Mouse (Mus musculus): ENCODE results near the gene Rbm4b.

The Rbm4b gene

DNA sequence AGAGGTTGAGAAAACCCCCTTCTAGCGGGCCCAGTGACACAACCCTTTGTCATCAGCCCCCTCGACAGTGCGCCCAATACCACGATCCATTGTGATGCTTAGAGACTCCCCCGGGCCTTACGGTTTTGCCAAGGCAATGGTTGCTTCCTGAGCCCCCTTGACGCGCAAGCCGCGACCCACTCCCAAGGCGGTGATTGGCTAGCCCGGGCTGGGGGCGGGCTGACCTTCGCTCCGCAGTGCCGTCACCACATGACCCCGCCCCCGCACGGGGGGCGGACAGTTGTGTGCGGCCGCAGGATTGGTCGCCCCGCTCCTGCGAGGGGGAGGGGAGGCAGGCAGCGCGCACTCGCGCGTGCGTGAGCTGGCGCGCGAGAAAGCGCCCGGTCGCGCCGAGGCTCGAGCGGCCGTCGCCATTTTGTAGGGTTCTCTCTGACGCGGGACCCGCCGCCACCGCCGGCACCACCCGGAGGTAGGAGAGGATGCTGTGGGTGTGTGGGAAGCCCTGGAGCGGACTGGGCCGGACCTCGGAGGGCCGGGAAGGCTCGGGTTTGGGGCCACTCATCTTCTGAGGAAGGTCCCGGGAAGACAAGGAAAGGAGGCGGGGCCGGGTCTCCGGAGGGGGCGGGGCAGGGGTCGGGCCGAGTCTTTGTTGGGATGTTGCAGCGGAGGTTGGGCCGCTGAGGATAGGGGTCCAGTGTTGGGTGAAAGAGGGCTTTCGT is at the start of gene Rbm4b:
TSS of gene Rbm4b (plus strand) at position 305 of the 719 bp plus-strand sequence.
- DNase-seq = peak; percentile 96

DNA sequence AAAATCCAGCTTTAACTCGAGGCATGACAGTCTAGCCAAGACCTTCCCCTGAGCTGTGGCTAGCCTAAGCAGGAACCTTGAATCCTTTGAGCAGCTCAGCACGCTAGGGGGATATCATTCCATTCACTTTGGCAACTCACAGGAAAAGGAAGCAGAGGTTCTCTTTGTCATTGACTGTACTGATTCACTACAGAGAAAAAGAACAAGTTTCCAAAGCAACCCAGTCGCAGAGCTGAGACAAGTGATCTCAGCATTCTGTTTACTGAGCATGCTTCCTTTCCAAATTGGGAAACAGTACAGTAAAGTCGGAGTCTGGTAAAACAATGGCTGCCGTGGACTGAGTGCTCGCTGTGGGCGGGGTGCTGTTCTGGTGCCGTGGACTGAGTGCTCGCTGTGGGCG is 47.5 kb upstream of the Rbm4b start:
- no peak for DNase-seq

DNA sequence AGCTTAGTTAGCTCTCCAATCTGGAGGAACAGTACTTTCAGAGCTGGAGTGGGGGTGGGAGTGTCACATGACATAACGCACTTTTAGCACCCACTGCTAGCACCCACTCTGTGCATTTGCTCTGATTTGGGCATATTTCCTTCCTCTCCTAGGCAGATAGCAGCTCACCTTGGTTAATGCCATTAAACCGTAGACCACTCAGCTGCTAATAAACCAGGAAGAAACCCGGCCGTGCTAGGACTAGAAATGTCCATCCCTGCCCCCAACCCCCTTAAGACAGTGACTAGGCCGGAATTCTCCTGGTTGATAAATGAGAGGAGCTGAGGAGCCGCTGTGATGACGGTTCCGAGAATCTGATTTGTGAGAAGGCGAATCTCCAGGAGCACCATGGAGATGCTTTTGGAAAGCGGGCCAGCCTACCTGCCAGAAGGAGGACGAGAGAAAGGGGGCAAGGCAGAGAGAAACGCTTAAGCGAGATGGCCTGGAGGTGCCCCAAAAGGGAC is 45.1 kb upstream of the Rbm4b start, which contains the start of gene Sptbn2:
TSS of gene Sptbn2 (plus strand) at position 70 of the 503 bp plus-strand sequence.
- no peak for DNase-seq

GRCm38 (mm10) chr19:4711601-4712155 is 44.6 kb upstream of the Rbm4b start:
- DNase-seq = no peak

DNA sequence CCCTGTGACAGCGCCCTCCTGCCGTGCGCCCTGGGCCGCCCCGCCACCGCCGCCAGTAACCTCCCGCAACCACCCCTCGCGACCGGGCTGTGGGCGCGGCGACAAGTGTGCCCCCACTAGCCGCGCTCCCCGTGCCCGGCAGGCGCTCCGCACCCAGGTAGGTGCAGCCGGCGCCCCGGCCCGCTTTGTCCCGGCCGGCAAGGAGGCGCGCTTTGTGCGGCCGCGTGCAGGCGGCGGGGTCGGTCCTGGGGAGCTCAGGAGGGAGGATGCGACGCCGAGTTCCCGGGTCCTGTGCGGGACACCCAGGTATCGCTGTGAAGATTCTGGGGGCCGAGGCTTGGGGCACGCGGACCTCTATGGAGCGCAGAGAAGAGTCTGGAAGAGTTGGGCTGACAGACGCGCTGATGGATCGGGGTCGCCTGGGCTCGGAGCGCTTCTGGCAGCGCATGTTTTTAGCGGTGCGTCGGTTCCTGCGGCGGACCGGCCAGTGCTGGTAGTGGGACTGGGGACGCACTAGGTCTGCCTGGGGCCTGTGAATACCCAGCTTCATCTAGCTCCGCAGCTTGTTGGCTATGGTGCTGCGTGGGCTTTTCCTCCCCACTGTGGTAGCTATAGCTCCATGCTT is 44.0 kb upstream of the Rbm4b start:
- no peak for DNase-seq

- DNase-seq = no peak
These were observed 43.3 kb upstream of the Rbm4b start for GRCm38 (mm10) chr19:4712781-4713526.

DNA sequence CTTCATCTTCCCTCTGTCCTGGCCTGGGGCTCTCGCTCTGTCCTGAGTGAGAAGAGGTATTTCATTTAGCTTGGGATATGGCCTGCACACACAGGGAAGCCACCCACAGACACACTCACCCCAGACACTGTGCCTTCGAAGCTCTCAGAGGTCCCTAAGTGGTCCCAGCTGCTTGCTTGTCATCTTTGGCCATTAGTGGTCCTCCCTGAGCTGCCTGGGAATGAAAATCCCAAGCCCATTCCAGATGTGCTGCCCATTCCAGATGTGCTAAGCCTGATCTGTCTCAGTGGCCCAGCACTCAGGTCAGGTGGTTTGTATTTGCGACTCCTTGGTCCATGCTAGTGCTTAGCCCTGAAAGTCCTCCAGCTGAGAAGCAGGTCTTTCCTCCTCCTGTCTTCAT is 42.4 kb upstream of the Rbm4b start:
- DNase-seq = no peak

- DNase-seq = no peak
These were observed 39.5 kb upstream of the Rbm4b start for GRCm38 (mm10) chr19:4716756-4717155.

- DNase-seq = peak; percentile 23
These were observed 39.0 kb upstream of the Rbm4b start for GRCm38 (mm10) chr19:4717281-4717680.

GRCm38 (mm10) chr19:4718716-4719115 is 37.6 kb upstream of the Rbm4b start:
- no peak for DNase-seq

DNA sequence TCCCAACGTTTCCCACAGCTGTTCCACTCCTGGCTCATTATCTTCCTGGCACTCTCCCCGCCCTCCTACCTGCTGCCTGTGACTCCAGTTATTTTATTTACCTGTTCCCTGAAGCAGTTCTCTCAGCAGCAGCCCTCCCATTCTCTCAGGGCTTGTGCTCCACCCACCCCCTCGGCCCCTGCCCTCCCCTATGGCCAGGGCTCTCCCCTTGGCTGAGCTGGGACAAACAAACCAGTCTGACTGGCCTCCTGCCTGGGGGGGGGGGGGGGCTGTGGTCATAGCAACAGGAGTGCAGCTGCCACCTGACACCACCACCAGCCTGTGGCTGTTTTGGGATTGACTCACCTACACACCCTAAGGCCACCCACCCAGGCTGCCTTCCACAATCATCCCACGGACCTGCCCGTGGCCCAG is 36.9 kb upstream of the Rbm4b start:
- peak; percentile 64 for DNase-seq

GRCm38 (mm10) chr19:4720112-4720511 is 36.2 kb upstream of the Rbm4b start:
- no peak for DNase-seq

DNA sequence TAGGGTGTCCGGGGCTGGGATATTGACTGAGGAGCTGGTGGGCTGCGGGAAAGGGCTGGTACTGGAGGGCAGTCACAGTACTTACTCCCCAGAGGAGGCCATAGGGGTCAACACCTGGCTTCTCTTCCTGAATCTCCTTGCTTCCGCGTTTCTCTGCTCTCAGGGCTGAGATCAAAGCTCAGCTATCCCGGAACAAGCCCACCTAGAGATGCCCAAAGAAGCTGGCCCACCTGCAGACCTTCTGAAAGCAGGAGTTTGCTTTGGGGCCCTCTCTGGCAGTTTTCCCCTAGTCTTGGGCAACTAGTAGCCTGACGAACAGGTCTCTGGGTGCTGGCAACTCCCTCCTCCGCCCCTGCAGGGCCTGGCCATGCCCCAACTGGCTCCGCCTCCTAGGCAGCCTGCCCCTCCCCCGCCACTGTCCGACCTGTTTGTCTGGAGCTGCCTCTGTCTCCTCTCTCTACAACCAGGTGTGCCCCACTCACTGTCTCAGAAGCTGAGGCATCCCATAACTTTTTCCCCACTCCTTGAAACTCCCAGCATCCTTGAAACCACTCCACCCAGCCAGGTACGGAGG is 35.5 kb upstream of the Rbm4b start:
- DNase-seq = peak; percentile 79

- DNase-seq = no peak
These were observed 27.1 kb upstream of the Rbm4b start for GRCm38 (mm10) chr19:4729186-4729585.

- DNase-seq = no peak
These were observed 23.2 kb upstream of the Rbm4b start for GRCm38 (mm10) chr19:4733052-4733451.

GRCm38 (mm10) chr19:4737866-4738265 is 18.4 kb upstream of the Rbm4b start:
- DNase-seq = no peak

- no peak for DNase-seq
These were observed 17.2 kb upstream of the Rbm4b start for GRCm38 (mm10) chr19:4739053-4739452.

DNA sequence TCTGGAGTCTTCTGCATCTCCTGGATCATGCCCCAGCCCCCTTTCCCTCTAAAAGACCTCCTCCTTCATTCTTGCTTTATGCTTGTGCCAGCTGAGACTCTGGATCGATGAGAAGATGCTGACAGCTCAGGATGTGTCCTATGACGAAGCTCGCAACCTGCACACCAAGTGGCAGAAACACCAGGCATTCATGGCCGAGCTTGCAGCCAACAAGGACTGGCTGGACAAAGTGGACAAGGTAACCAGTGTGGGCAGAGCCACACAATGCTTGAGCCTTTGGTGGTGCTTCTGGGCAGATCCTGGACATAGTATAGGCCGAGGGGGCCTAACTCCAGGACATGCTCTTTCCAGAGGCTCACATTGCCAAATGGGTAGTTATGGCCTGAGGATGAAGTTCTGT is 16.5 kb upstream of the Rbm4b start:
- DNase-seq = no peak

- no peak for DNase-seq
These were observed 14.8 kb upstream of the Rbm4b start for GRCm38 (mm10) chr19:4741482-4741881.

- no peak for DNase-seq
These were observed 14.1 kb upstream of the Rbm4b start for GRCm38 (mm10) chr19:4742229-4742628.

- peak; percentile 35 for DNase-seq
These were observed 12.8 kb upstream of the Rbm4b start for GRCm38 (mm10) chr19:4743524-4743923.

GRCm38 (mm10) chr19:4744026-4744425 is 12.3 kb upstream of the Rbm4b start:
- no peak for DNase-seq

DNA sequence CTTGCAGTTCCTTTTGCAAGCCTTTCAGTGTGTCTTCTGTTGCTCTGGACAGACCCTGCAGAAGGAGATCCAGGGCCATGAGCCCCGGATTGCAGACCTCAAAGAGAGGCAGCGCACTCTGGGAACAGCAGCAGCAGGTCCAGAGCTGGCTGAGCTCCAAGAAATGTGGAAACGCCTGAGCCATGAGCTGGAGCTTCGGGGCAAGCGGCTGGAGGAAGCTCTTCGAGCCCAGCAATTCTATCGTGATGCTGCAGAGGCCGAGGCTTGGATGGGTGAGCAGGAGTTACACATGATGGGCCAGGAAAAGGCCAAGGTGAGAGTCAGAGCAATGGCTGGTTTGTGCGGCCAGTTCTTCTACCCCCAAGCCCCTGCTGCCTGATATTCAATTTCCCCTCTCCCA is 11.2 kb upstream of the Rbm4b start:
- DNase-seq = no peak

All from kidney, adult 9 months (tissue).